Mouse (Mus musculus): ENCODE data around the gene Lrrk2. TPM values are rescaled to one million over a fixed set of nuclear protein-coding genes. Genes with fewer than 3 reads are reported as not detected.

Lrrk2 gene
- polyA plus RNA-seq, 2 experiments, result 5.7 to 7.6 TPM

DNA sequence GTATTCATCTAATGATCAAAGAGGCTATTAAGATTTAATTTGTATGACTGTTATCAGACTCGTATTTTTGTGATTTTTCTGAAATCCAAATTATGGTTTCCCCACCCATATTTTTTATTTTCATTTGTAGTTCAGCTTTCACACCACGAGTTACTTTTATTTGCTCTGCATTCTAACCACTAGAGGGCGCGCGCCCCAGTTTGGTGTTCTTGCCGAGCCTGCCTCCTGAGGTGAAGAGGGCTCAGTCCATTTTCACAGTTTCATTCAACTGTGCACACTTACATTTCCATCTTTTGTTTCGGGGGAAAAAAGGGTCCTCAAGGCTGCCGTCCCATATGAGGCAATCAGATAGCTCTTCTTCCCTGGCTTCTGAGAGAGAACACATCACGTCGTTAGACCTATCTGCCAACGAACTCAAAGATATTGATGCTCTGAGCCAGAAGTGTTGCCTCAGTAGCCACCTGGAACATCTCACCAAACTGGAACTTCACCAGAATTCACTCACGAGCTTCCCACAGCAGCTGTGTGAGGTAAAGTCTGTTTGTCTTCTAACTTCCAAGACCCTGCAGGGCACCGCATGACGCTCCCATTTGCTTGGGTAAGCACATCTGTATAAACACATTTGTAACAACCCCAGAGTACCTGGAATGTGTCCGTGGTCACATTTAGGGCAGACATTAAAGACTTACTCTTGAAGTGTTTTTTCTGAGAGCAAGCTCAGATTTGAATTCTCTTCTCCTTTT lies 64.0 kb downstream of the Lrrk2 start:
- DNase-seq (ENCODE audit: low spot score) (no peak), ATAC-seq (ENCODE audit: low FRiP score, low read depth) (no peak)
- Histone ChIP-seq H3K9me3 (ENCODE audit: control insufficient read depth, low read length) (no peaks in the 10 kb centered on the region), H3K27me3 (ENCODE audit: control insufficient read depth, insufficient read depth, low read length) (no peaks in the 10 kb centered on the region), H3K4me3 (replicated peaks; ENCODE audit: low read length) (no peak overlapping the region), H3K9ac (ENCODE audit: low read depth, low read length, severe bottlenecking) (no peak overlapping the region), H3K4me2 (replicated peaks; ENCODE audit: low read depth, low read length, severe bottlenecking) (no peak overlapping the region), H3K36me3 (ENCODE audit: control insufficient read depth, insufficient read depth, low read length) (peaks cover 13% of the 10 kb centered on the region), H3K27ac (replicated peaks; ENCODE audit: low read depth, low read length) (no peak overlapping the region), H3K4me1 (ENCODE audit: control insufficient read depth, insufficient read depth, low read length) (no peaks in the 10 kb centered on the region)
- TF ChIP-seq POLR2A (IDR thresholded peaks at IDR 0.05; ENCODE audit: borderline replicate concordance, extremely low read depth, insufficient read depth, insufficient read length), result no peak
- WGBS, result 48% methylated on average over 15 of the region's 15 CpGs

DNA sequence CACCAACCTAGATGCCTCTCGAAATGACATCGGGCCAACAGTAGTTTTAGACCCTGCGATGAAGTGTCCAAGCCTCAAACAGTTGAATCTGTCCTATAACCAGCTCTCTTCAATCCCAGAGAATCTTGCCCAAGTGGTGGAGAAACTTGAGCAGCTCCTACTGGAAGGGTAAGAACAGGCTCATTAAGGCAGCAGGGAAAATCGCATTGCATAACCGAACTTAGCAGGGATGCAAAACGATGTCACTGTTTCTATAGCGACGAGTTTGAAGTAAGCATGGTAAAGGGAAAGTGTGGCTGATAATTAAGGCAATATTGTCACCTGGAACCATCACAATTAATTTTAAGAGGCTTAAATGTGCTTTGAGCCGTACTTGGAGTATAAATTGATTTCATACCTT lies 65.8 kb downstream of the Lrrk2 start:
- no peak overlapping the region for H3K4me2 ChIP-seq (replicated peaks; ENCODE audit: low read depth, low read length, severe bottlenecking)
- ATAC-seq (ENCODE audit: low FRiP score, low read depth) (no peak), DNase-seq (ENCODE audit: low spot score) (no peak)
- TF ChIP-seq POLR2A (IDR thresholded peaks at IDR 0.05; ENCODE audit: borderline replicate concordance, extremely low read depth, insufficient read depth, insufficient read length), result no peak
- no peak overlapping the region for H3K27ac ChIP-seq (replicated peaks; ENCODE audit: low read depth, low read length)
- 82% methylated on average over 9 of the region's 9 CpGs for WGBS
- no peaks in the 10 kb centered on the region for H3K27me3 ChIP-seq (ENCODE audit: control insufficient read depth, insufficient read depth, low read length)
- peaks cover 7% of the 10 kb centered on the region for H3K36me3 ChIP-seq (ENCODE audit: control insufficient read depth, insufficient read depth, low read length)
- no peaks in the 10 kb centered on the region for H3K4me1 ChIP-seq (ENCODE audit: control insufficient read depth, insufficient read depth, low read length)
- no peaks in the 10 kb centered on the region for H3K9me3 ChIP-seq (ENCODE audit: control insufficient read depth, low read length)
- no peak overlapping the region for H3K9ac ChIP-seq (ENCODE audit: low read depth, low read length, severe bottlenecking)
- no peak overlapping the region for H3K4me3 ChIP-seq (replicated peaks; ENCODE audit: low read length)

DNA sequence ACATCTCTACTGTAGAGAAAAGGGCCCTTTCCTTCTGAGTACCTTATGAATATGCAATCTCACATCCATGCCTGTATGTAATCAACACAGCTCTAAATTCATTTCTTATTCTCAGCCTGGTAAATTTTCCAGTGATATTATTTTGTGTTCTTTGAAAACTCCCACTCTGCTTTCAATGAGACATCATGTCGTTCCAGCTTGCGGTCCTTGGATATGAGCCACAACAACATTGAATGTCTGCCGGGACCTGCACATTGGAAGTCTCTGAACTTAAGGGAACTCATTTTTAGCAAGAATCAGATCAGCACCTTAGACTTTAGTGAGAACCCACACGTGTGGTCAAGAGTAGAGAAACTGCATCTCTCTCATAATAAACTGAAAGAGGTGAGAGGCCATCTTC lies 72.5 kb downstream of the Lrrk2 start:
- Histone ChIP-seq H3K4me2 (replicated peaks; ENCODE audit: low read depth, low read length, severe bottlenecking) (no peak overlapping the region), H3K9me3 (ENCODE audit: control insufficient read depth, low read length) (no peaks in the 10 kb centered on the region), H3K4me3 (replicated peaks; ENCODE audit: low read length) (no peak overlapping the region), H3K36me3 (ENCODE audit: control insufficient read depth, insufficient read depth, low read length) (0 out of 2 replicates have a peak, but pooled peaks cover 9% of the 10 kb centered on the region), H3K9ac (ENCODE audit: low read depth, low read length, severe bottlenecking) (no peak overlapping the region), H3K27ac (replicated peaks; ENCODE audit: low read depth, low read length) (no peak overlapping the region), H3K4me1 (ENCODE audit: control insufficient read depth, insufficient read depth, low read length) (no peaks in the 10 kb centered on the region), H3K27me3 (ENCODE audit: control insufficient read depth, insufficient read depth, low read length) (no peaks in the 10 kb centered on the region)
- no peak for DNase-seq (ENCODE audit: low spot score)
- WGBS, result 84% methylated on average over 4 of the region's 4 CpGs
- TF ChIP-seq POLR2A (IDR thresholded peaks at IDR 0.05; ENCODE audit: borderline replicate concordance, extremely low read depth, insufficient read depth, insufficient read length), result no peak
- ATAC-seq (ENCODE audit: low FRiP score, low read depth), result no peak

DNA sequence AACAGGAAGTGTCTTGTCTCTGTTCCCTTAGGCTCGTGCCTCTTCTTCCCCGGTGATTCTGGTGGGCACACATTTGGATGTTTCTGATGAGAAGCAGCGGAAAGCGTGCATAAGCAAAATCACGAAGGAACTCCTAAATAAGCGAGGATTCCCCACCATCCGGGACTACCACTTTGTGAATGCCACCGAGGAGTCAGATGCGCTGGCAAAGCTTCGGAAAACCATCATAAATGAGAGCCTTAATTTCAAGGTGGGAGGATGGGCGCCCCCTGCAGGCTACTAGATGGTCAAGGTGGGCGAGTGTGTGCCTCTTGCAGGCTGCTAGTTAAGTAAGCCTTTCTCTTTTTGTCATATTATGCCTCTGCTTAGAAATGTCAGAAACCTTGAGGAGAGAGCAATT lies 79.1 kb downstream of the Lrrk2 start:
- DNase-seq (ENCODE audit: low spot score), result no peak
- Histone ChIP-seq H3K36me3 (ENCODE audit: control insufficient read depth, insufficient read depth, low read length) (0 out of 2 replicates have a peak, but pooled peaks cover 9% of the 10 kb centered on the region), H3K27me3 (ENCODE audit: control insufficient read depth, insufficient read depth, low read length) (no peaks in the 10 kb centered on the region), H3K27ac (replicated peaks; ENCODE audit: low read depth, low read length) (no peak overlapping the region), H3K4me3 (replicated peaks; ENCODE audit: low read length) (no peak overlapping the region), H3K9me3 (ENCODE audit: control insufficient read depth, low read length) (no peaks in the 10 kb centered on the region), H3K4me2 (replicated peaks; ENCODE audit: low read depth, low read length, severe bottlenecking) (no peak overlapping the region), H3K9ac (ENCODE audit: low read depth, low read length, severe bottlenecking) (no peak overlapping the region), H3K4me1 (ENCODE audit: control insufficient read depth, insufficient read depth, low read length) (no peaks in the 10 kb centered on the region)
- ATAC-seq (ENCODE audit: low FRiP score, low read depth), result no peak
- TF ChIP-seq POLR2A (IDR thresholded peaks at IDR 0.05; ENCODE audit: borderline replicate concordance, extremely low read depth, insufficient read depth, insufficient read length), result no peak
- 70% methylated on average over 12 of the region's 12 CpGs for WGBS

DNA sequence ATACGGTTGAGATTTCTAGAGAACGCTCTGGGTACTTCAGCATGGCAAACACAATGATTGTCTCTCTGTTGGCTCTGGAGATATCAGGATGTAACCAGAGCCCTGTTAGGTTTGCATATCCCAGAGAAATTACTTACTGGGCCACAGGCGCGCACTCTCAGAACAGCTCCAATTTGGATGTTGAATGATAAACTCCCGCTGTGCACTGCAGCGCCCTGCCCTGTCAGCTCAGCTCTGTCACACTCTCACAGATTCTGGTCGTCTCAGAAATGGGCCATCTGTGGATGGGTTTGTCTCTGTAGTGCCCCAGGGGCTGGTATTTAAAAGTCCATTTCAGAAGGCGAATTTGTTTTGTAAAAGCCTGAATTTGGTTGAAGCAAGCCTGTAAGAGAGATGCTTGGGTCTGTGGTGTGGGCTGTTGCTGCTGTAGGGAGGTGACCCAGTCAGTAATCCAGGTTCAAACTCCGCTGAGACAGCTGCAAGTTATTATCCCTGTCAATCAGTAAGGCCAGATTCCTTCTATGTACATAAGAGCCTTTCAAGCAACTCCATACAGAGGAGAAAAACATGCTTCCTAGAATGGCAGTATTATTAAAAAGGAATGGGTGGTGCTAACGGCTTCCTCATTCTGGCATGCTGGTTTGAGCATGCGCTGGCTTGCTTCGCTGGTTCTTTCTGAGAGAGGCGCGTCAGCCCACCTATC lies 80.6 kb downstream of the Lrrk2 start:
- no peaks in the 10 kb centered on the region for H3K9me3 ChIP-seq (ENCODE audit: control insufficient read depth, low read length)
- DNase-seq (ENCODE audit: low spot score) (peak; percentile 5), ATAC-seq (ENCODE audit: low FRiP score, low read depth) (peak; percentile 30; the same call in 1 of the 2 replicates)
- WGBS, result 71% methylated on average over 14 of the region's 14 CpGs
- no peak overlapping the region for H3K9ac ChIP-seq (ENCODE audit: low read depth, low read length, severe bottlenecking)
- no peak overlapping the region for H3K4me3 ChIP-seq (replicated peaks; ENCODE audit: low read length)
- no peak overlapping the region for H3K27ac ChIP-seq (replicated peaks; ENCODE audit: low read depth, low read length)
- no peaks in the 10 kb centered on the region for H3K4me1 ChIP-seq (ENCODE audit: control insufficient read depth, insufficient read depth, low read length)
- TF ChIP-seq POLR2A (IDR thresholded peaks at IDR 0.05; ENCODE audit: borderline replicate concordance, extremely low read depth, insufficient read depth, insufficient read length), result no peak
- H3K36me3 ChIP-seq (ENCODE audit: control insufficient read depth, insufficient read depth, low read length), result 0 out of 2 replicates have a peak, but pooled peaks cover 9% of the 10 kb centered on the region
- no peak overlapping the region for H3K4me2 ChIP-seq (replicated peaks; ENCODE audit: low read depth, low read length, severe bottlenecking)
- H3K27me3 ChIP-seq (ENCODE audit: control insufficient read depth, insufficient read depth, low read length), result no peaks in the 10 kb centered on the region

Measured in limb, embryonic 14.5 days (tissue).